Comparison of ENCODE assay signal across 33 mouse cellular contexts in the genomic region with DNA sequence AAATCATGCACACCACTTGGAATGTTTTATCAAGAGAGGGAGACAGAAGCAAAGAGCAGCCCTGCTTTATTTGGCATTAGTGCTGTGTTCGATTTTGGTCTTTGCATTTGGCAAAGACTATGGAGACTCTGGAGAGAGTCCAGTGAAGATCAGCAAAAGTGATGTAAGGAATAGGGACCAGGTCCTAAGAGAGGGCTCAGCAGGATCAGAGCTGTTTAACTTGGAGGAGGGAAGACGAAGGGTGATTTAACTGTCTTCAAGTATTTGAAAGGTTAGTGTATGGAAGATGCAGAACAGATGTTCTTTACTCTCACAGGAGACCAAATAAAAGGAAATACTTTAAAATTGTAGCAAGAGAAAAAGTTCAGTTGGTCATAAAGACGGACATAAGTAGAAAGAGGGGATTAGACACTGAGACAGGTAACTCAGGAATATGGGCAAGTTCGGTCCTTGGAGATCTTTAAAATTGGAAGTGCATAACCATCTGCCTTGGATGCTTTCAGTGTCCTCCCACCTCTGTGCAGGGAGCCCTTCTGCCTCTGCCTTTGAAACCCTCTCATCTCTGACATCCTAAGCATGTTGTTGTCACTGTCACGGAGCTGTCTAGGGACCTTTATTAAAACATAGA. TPM values are rescaled to one million over a fixed set of nuclear protein-coding genes. Genes with fewer than 3 reads are reported as not detected.
"Had no signal": no experiment of that assay in that cellular context is flagged by ENCODE, and none has a peak within 500 bp of the region (broad histone marks: within the 10 kb centered on the region; RNA-seq: fewer than 3 reads in every experiment).

No protein-coding gene starts in this region.

- H3K4me3 ChIP-seq: embryonic facial prominence, embryonic 12.5 days; embryonic facial prominence, embryonic 13.5 days; embryonic facial prominence, embryonic 15.5 days; erythroblast, embryonic 14.5 days; forebrain, embryonic 10.5 days; forebrain, embryonic 12.5 days; forebrain, embryonic 13.5 days; forebrain, embryonic 15.5 days; gastrocnemius, adult 2 months; heart, adult 2 months had no signal

- ATAC-seq: forebrain, embryonic 13.5 days; forebrain, embryonic 14.5 days; forebrain, embryonic 15.5 days; forebrain, embryonic 16.5 days; forebrain, postnatal 0 days had no signal

- H3K4me2 ChIP-seq: embryonic facial prominence, embryonic 12.5 days; embryonic facial prominence, embryonic 13.5 days; embryonic facial prominence, embryonic 15.5 days; forebrain, embryonic 12.5 days; forebrain, embryonic 13.5 days; forebrain, embryonic 15.5 days had no signal

- H3K27ac ChIP-seq: embryonic facial prominence, embryonic 12.5 days; embryonic facial prominence, embryonic 13.5 days; embryonic facial prominence, embryonic 15.5 days; forebrain, embryonic 10.5 days; forebrain, embryonic 12.5 days; forebrain, embryonic 13.5 days; forebrain, embryonic 15.5 days; gastrocnemius, adult 2 months; heart, adult 2 months had no signal

- H3K9me3 ChIP-seq: embryonic facial prominence, embryonic 12.5 days; embryonic facial prominence, embryonic 13.5 days; embryonic facial prominence, embryonic 15.5 days; forebrain, embryonic 10.5 days; forebrain, embryonic 12.5 days; forebrain, embryonic 13.5 days; forebrain, embryonic 15.5 days had no signal

- H3K36me3 ChIP-seq: embryonic facial prominence, embryonic 12.5 days; embryonic facial prominence, embryonic 13.5 days; embryonic facial prominence, embryonic 15.5 days; forebrain, embryonic 10.5 days; forebrain, embryonic 12.5 days; forebrain, embryonic 15.5 days had no signal

- H3K27me3 ChIP-seq: embryonic facial prominence, embryonic 12.5 days; embryonic facial prominence, embryonic 13.5 days; embryonic facial prominence, embryonic 15.5 days; forebrain, embryonic 12.5 days; forebrain, embryonic 13.5 days; forebrain, embryonic 15.5 days had no signal

- DNase-seq: cerebellum, adult 2 months; cerebellum, adult 8-10 months; cerebellum, adult 9-10 months; cerebellum, adult 9-11 months; cerebellum, postnatal 10 days; cerebellum, postnatal 14 days; cerebellum, postnatal 25 days; cerebellum, postnatal 36 days; embryo, embryonic 11 days; forebrain, postnatal 0 days; gastrocnemius, adult 2 months; gastrocnemius, postnatal 10 days; gastrocnemius, postnatal 14 days; gastrocnemius, postnatal 25 days; gastrocnemius, postnatal 36 days; heart, adult 18-20 months; heart, adult 2 months had no signal

- H3K4me1 ChIP-seq: embryonic facial prominence, embryonic 12.5 days; embryonic facial prominence, embryonic 13.5 days; embryonic facial prominence, embryonic 15.5 days; forebrain, embryonic 10.5 days; forebrain, embryonic 12.5 days; forebrain, embryonic 13.5 days; forebrain, embryonic 15.5 days had no signal

- H3K9ac ChIP-seq: embryonic facial prominence, embryonic 12.5 days; embryonic facial prominence, embryonic 13.5 days; embryonic facial prominence, embryonic 15.5 days; forebrain, embryonic 12.5 days; forebrain, embryonic 13.5 days; forebrain, embryonic 15.5 days; forebrain, postnatal 0 days had no signal

RNA-seq across cellular contexts. Expression of gene Cfap299, which starts 31.8 kb away (rescaled TPM):
- total RNA-seq: common myeloid progenitor, adult 5-6 weeks; gastrocnemius, adult 18-20 months; gastrocnemius, adult 2 months; gastrocnemius, adult 8-10 months; gastrocnemius, postnatal 10 days; gastrocnemius, postnatal 14 days; gastrocnemius, postnatal 25 days; gastrocnemius, postnatal 36 days; gastrocnemius, postnatal 4 days; granulocyte monocyte progenitor cell, adult 5-6 weeks; heart, adult 2 months; heart, adult 8-10 months had no signal
- polyA plus RNA-seq: erythroblast, embryonic 14.5 days; heart, adult 2 months had no signal
